14 mouse cellular contexts compared by ENCODE assay signal in genomic region chr15:13393155-13393554, GRCm38 (mm10).
DNase-seq lines count a peak whose midpoint lies in the region; TF ChIP-seq lines count a peak whose summit lies in the region.
"Had no signal": no experiment of that assay in that cellular context is flagged by ENCODE, and none has a peak within 500 bp of the region (broad histone marks: within the 10 kb centered on the region; RNA-seq: fewer than 3 reads in every experiment).

No protein-coding gene starts in this region.

- peak; percentile 86 for DNase-seq in CH12.LX (ENCODE audit: extremely low read depth)
- peak; percentile 78 for DNase-seq in embryo, embryonic 10 days (ENCODE audit: low spot score)
- peak; percentile 44 for DNase-seq in forelimb bud, embryonic 11.5 days (ENCODE audit: low read depth, low spot score)
- DNase-seq in midbrain, embryonic 10.5 days (ENCODE audit: low spot score), result peak; percentile 72
- DNase-seq in gastrocnemius, postnatal 4 days (ENCODE audit: low spot score in 2 of 2), result no peak
- no peak for DNase-seq in frontal cortex, postnatal 25 days (ENCODE audit: low spot score in 2 of 2)
- no peak for DNase-seq in gastrocnemius, postnatal 36 days
- no peak for DNase-seq in adrenal gland, adult 8-10 months
- DNase-seq: cerebellum, postnatal 36 days; layer of hippocampus, adult 9-11 months; right cerebral cortex, adult 18-20 months; thymus, adult 18-20 months had no signal

- intact Hi-C loops in gastrocnemius, postnatal 36 days (cut with DNase I), result no loop called here

- TF ChIP-seq CTCF in CH12.LX (conservative IDR thresholded peaks at IDR 0.05 in 1 of 2, IDR thresholded peaks at IDR 0.05 in 1 of 2; ENCODE audit: low read depth in 2 of 2, low read length in 2 of 2), result no peak

- in situ Hi-C loops in CH12.LX (cut with MboI; ENCODE audit: low pct_ligation_motif_present, low pct_unique_long_range_greater_than_20kb, low sequenced_read_pairs), result no loop called here

- H3K27me3 ChIP-seq in CH12.LX (replicated peaks), result no peaks in the 10 kb centered on the region
- peaks cover 41% of the 10 kb centered on the region for H3K27me3 ChIP-seq in midbrain, embryonic 10.5 days (ENCODE audit: low read depth, poor library complexity, severe bottlenecking)
- H3K27me3 ChIP-seq: intestine, embryonic 15.5 days; lung, embryonic 15.5 days had no signal

- peak overlapping the region; percentile 45; the same call in 1 of the 2 replicates for H3K27ac ChIP-seq in CH12.LX (ENCODE audit: insufficient read depth, low read depth)
- H3K27ac ChIP-seq in midbrain, embryonic 10.5 days (replicated peaks), result no peak overlapping the region
- H3K27ac ChIP-seq: intestine, embryonic 15.5 days; lung, embryonic 15.5 days had no signal

- no peak for TF ChIP-seq POLR2A in CH12.LX (IDR thresholded peaks at IDR 0.05; ENCODE audit: low read depth, low read length)

- no peak overlapping the region for H3K4me3 ChIP-seq in CH12.LX (replicated peaks in 1 of 3; ENCODE audit: low read depth in 2 of 3, low read length in 2 of 3, poor library complexity in 1 of 3)
- H3K4me3 ChIP-seq in midbrain, embryonic 10.5 days, result no peak overlapping the region
- H3K4me3 ChIP-seq: intestine, embryonic 15.5 days; lung, embryonic 15.5 days had no signal

- WGBS in midbrain, embryonic 10.5 days, result 12% methylated on average over 6 of the region's 6 CpGs

- H3K79me2 ChIP-seq in CH12.LX (replicated peaks; ENCODE audit: control insufficient read depth, extremely low read depth, insufficient read depth, poor library complexity, severe bottlenecking), result no peaks in the 10 kb centered on the region

- H3K36me3 ChIP-seq in CH12.LX (replicated peaks in 1 of 2; ENCODE audit: control insufficient read depth in 1 of 2, insufficient read depth in 1 of 2, low read length in 1 of 2), result no peaks in the 10 kb centered on the region
- H3K36me3 ChIP-seq in midbrain, embryonic 10.5 days, result no peaks in the 10 kb centered on the region
- H3K36me3 ChIP-seq: intestine, embryonic 15.5 days; lung, embryonic 15.5 days had no signal

- TF ChIP-seq EP300 in CH12.LX (IDR thresholded peaks at IDR 0.05; ENCODE audit: low read length), result peak; percentile 99

- dilution Hi-C loops in CH12.LX (cut with MboI; ENCODE audit: extremely low pct_ligation_motif_present, extremely low pct_unique_long_range_greater_than_20kb, low sequenced_read_pairs), result no loop called here

- no peak overlapping the region for H3K9ac ChIP-seq in CH12.LX (ENCODE audit: insufficient read depth, low read depth)
- H3K9ac ChIP-seq: intestine, embryonic 15.5 days; lung, embryonic 15.5 days had no signal

- peaks cover 2 to 23% of the 10 kb centered on the region in 2 experiments; a peak in 3 of 4 replicates for H3K4me1 ChIP-seq in CH12.LX (ENCODE audit: control insufficient read depth in 1 of 2, insufficient read depth in 2 of 2)
- peaks cover 21% of the 10 kb centered on the region for H3K4me1 ChIP-seq in midbrain, embryonic 10.5 days
- H3K4me1 ChIP-seq: intestine, embryonic 15.5 days; lung, embryonic 15.5 days had no signal

- no peak; the same call in none of the 2 replicates for TF ChIP-seq RAD21 in CH12.LX (IDR thresholded peaks at IDR 0.05; ENCODE audit: low read depth, low read length)

- H3K4me2 ChIP-seq in CH12.LX (ENCODE audit: insufficient read depth, low read depth, poor library complexity, severe bottlenecking), result peak overlapping the region; percentile 43; the same call in 1 of the 2 replicates
- H3K4me2 ChIP-seq: intestine, embryonic 15.5 days; lung, embryonic 15.5 days had no signal

- no peaks in the 10 kb centered on the region for H3K9me3 ChIP-seq in CH12.LX (replicated peaks; ENCODE audit: low read length)
- H3K9me3 ChIP-seq in midbrain, embryonic 10.5 days (replicated peaks), result peaks cover 2% of the 10 kb centered on the region; the same call in 1 of the 2 replicates
- H3K9me3 ChIP-seq: intestine, embryonic 15.5 days; lung, embryonic 15.5 days had no signal

TF ChIP-seq in CH12.LX, 34 proteins besides CTCF, POLR2A, EP300 and RAD21:
- TF ChIP-seq NRF1 (IDR thresholded peaks at IDR 0.05; ENCODE audit: low read depth, low read length), result no peak
- no peak for TF ChIP-seq ZC3H11A (IDR thresholded peaks at IDR 0.05; ENCODE audit: low read depth, low read length)
- peak; percentile 77 for TF ChIP-seq JUND (conservative IDR thresholded peaks at IDR 0.05; ENCODE audit: low read depth, low read length)
- TF ChIP-seq MXI1 (IDR thresholded peaks at IDR 0.05; ENCODE audit: low read depth, low read length), result no peak; the same call in 1 of the 2 replicates
- no peak for TF ChIP-seq E2F4 (IDR thresholded peaks at IDR 0.05; ENCODE audit: insufficient replicate concordance, low read depth, low read length)
- TF ChIP-seq MAFK (IDR thresholded peaks at IDR 0.05; ENCODE audit: insufficient replicate concordance, low read length), result peak; percentile 74; the same call in 1 of the 2 replicates
- peak; percentile 7 for TF ChIP-seq SMC3 (IDR thresholded peaks at IDR 0.05; ENCODE audit: low read depth, low read length)
- TF ChIP-seq NELFE (IDR thresholded peaks at IDR 0.05; ENCODE audit: low read depth, low read length), result no peak
- no peak for TF ChIP-seq MAZ (IDR thresholded peaks at IDR 0.05; ENCODE audit: low read depth, low read length)
- TF ChIP-seq ZNF384 (IDR thresholded peaks at IDR 0.05; ENCODE audit: low read depth, low read length), result 0 out of 2 replicates have a peak, but pooled peaks have one; percentile 4
- peak; percentile 87; the same call in 1 of the 2 replicates for TF ChIP-seq RCOR1 (conservative IDR thresholded peaks at IDR 0.05; ENCODE audit: low read depth, low read length)
- 0 out of 2 replicates have a peak, but pooled peaks have one; percentile 36 for TF ChIP-seq TBP (conservative IDR thresholded peaks at IDR 0.05; ENCODE audit: low read depth, low read length)
- no peak for TF ChIP-seq CHD1 (IDR thresholded peaks at IDR 0.05; ENCODE audit: low read depth, low read length)
- peak; percentile 48; the same call in 1 of the 2 replicates for TF ChIP-seq ELF1 (IDR thresholded peaks at IDR 0.05; ENCODE audit: low read depth, low read length)
- TF ChIP-seq IRF4 (IDR thresholded peaks at IDR 0.05; ENCODE audit: low read depth, low read length), result peak; percentile 98
- TF ChIP-seq USF2 (conservative IDR thresholded peaks at IDR 0.05; ENCODE audit: low read depth, low read length), result no peak
- no peak; the same call in 1 of the 2 replicates for TF ChIP-seq HCFC1 (IDR thresholded peaks at IDR 0.05; ENCODE audit: low read depth, low read length)
- peak; percentile 84 for TF ChIP-seq BHLHE40 (IDR thresholded peaks at IDR 0.05; ENCODE audit: low read depth, low read length)
- no peak for TF ChIP-seq ZMIZ1 (IDR thresholded peaks at IDR 0.05; ENCODE audit: low read depth, low read length)
- TF ChIP-seq CHD2 (IDR thresholded peaks at IDR 0.05; ENCODE audit: low read length), result peak; percentile 74; the same call in 1 of the 2 replicates
- no peak for TF ChIP-seq SIN3A (IDR thresholded peaks at IDR 0.05; ENCODE audit: low read length)
- peak; percentile 90 for TF ChIP-seq ETS1 (conservative IDR thresholded peaks at IDR 0.05; ENCODE audit: low read depth, low read length)
- 0 out of 2 replicates have a peak, but pooled peaks have one; percentile 47 for TF ChIP-seq KAT2A (IDR thresholded peaks at IDR 0.05; ENCODE audit: insufficient replicate concordance, low read length)
- peak; percentile 89 for TF ChIP-seq MEF2A (IDR thresholded peaks at IDR 0.05; ENCODE audit: borderline replicate concordance, low read depth, low read length)
- peak; percentile 68 for TF ChIP-seq JUN (IDR thresholded peaks at IDR 0.05; ENCODE audit: insufficient read depth, low read depth, low read length)
- peak; percentile 38; the same call in 1 of the 2 replicates for TF ChIP-seq MAX (IDR thresholded peaks at IDR 0.05; ENCODE audit: low read length)
- TF ChIP-seq UBTF (IDR thresholded peaks at IDR 0.05; ENCODE audit: low read depth, low read length), result no peak
- peak; percentile 78 for TF ChIP-seq TCF12 (IDR thresholded peaks at IDR 0.05; ENCODE audit: low read depth, low read length)
- peak; percentile 74 for TF ChIP-seq MYC (IDR thresholded peaks at IDR 0.05; ENCODE audit: low read depth, low read length)
- no peak for TF ChIP-seq USF1 (IDR thresholded peaks at IDR 0.05; ENCODE audit: low read depth, low read length)
- TF ChIP-seq PAX5 (IDR thresholded peaks at IDR 0.05; ENCODE audit: low read length), result no peak
- TF ChIP-seq GABPA (IDR thresholded peaks at IDR 0.05; ENCODE audit: insufficient replicate concordance, low read depth, low read length), result no peak
- TF ChIP-seq POLR2AphosphoS2 (IDR thresholded peaks at IDR 0.05; ENCODE audit: low read depth, low read length), result no peak
- TF ChIP-seq ZKSCAN1 (IDR thresholded peaks at IDR 0.05; ENCODE audit: borderline replicate concordance, low read depth, low read length), result no peak

Comparison
In these comparisons a context has a peak if more than half of its experiments do, and no peak if none do; other contexts are left out.
1. DNase-seq: peak in CH12.LX (single experiment), embryo, embryonic 10 days (single experiment), forelimb bud, embryonic 11.5 days (single experiment) and midbrain, embryonic 10.5 days (single experiment); none in gastrocnemius, postnatal 4 days (0 of 2), frontal cortex, postnatal 25 days (0 of 2), gastrocnemius, postnatal 36 days (0 of 2) and adrenal gland, adult 8-10 months (single experiment).